Mouse (Mus musculus): ENCODE results near the gene Ly6g5b. TPM values are rescaled to one million over a fixed set of nuclear protein-coding genes. Genes with fewer than 3 reads are reported as not detected.
A peak's percentile ranks its signal among the peaks of the same experiment; 100 is the strongest.

The Ly6g5b gene
- polyA plus RNA-seq, 1 experiment, result 1.4 TPM

GRCm38 (mm10) chr17:35104754-35105153 lies 10.5 kb downstream of the Ly6g5b start:
- peaks cover 30% of the 10 kb centered on the region for H3K36me3 ChIP-seq (ENCODE audit: control insufficient read depth, insufficient read depth, low read length)
- 87% methylated on average over 6 of the region's 6 CpGs for WGBS
- no peak overlapping the region for H3K4me3 ChIP-seq (ENCODE audit: low read depth, low read length)
- no peaks in the 10 kb centered on the region for H3K27me3 ChIP-seq (ENCODE audit: control insufficient read depth, insufficient read depth, low read length)
- no peak overlapping the region for H3K27ac ChIP-seq (ENCODE audit: insufficient read depth, low read depth, low read length)
- H3K4me1 ChIP-seq (ENCODE audit: control insufficient read depth, insufficient read depth, insufficient read length, low read length), result peaks cover 21% of the 10 kb centered on the region
- TF ChIP-seq CTCF (IDR thresholded peaks at IDR 0.05; ENCODE audit: extremely low read depth, insufficient read length, insufficient replicate concordance, low read depth, low read length) (no peak), POLR2A (IDR thresholded peaks at IDR 0.05; ENCODE audit: low read depth, low read length) (no peak)

GRCm38 (mm10) chr17:35104079-35104478 lies 11.1 kb downstream of the Ly6g5b start:
- WGBS, result 96% methylated on average over 7 of the region's 7 CpGs
- Histone ChIP-seq H3K4me1 (ENCODE audit: control insufficient read depth, insufficient read depth, insufficient read length, low read length) (peaks cover 24% of the 10 kb centered on the region), H3K4me3 (ENCODE audit: low read depth, low read length) (no peak overlapping the region), H3K36me3 (ENCODE audit: control insufficient read depth, insufficient read depth, low read length) (peaks cover 34% of the 10 kb centered on the region), H3K27ac (ENCODE audit: insufficient read depth, low read depth, low read length) (no peak overlapping the region), H3K27me3 (ENCODE audit: control insufficient read depth, insufficient read depth, low read length) (no peaks in the 10 kb centered on the region)
- TF ChIP-seq POLR2A (IDR thresholded peaks at IDR 0.05; ENCODE audit: low read depth, low read length), result no peak
- TF ChIP-seq CTCF (IDR thresholded peaks at IDR 0.05; ENCODE audit: extremely low read depth, insufficient read length, insufficient replicate concordance, low read depth, low read length), result no peak

GRCm38 (mm10) chr17:35103221-35103690 lies 12.0 kb downstream of the Ly6g5b start:
- Histone ChIP-seq H3K27ac (ENCODE audit: insufficient read depth, low read depth, low read length) (peak overlapping the region; percentile 35; the same call in 1 of the 2 replicates), H3K36me3 (ENCODE audit: control insufficient read depth, insufficient read depth, low read length) (peaks cover 40% of the 10 kb centered on the region), H3K27me3 (ENCODE audit: control insufficient read depth, insufficient read depth, low read length) (no peaks in the 10 kb centered on the region), H3K4me3 (ENCODE audit: low read depth, low read length) (no peak overlapping the region), H3K4me1 (ENCODE audit: control insufficient read depth, insufficient read depth, insufficient read length, low read length) (peaks cover 24% of the 10 kb centered on the region)
- TF ChIP-seq CTCF (IDR thresholded peaks at IDR 0.05; ENCODE audit: extremely low read depth, insufficient read length, insufficient replicate concordance, low read depth, low read length) (no peak), POLR2A (IDR thresholded peaks at IDR 0.05; ENCODE audit: low read depth, low read length) (no peak)
- 20% methylated on average over 6 of the region's 6 CpGs for whole genome bisulfite sequencing

GRCm38 (mm10) chr17:35102299-35102698 lies 12.9 kb downstream of the Ly6g5b start:
- Histone ChIP-seq H3K27ac (ENCODE audit: insufficient read depth, low read depth, low read length) (no peak overlapping the region), H3K27me3 (ENCODE audit: control insufficient read depth, insufficient read depth, low read length) (no peaks in the 10 kb centered on the region), H3K4me3 (ENCODE audit: low read depth, low read length) (no peak overlapping the region), H3K36me3 (ENCODE audit: control insufficient read depth, insufficient read depth, low read length) (peaks cover 47% of the 10 kb centered on the region), H3K4me1 (ENCODE audit: control insufficient read depth, insufficient read depth, insufficient read length, low read length) (peaks cover 24% of the 10 kb centered on the region)
- TF ChIP-seq POLR2A (IDR thresholded peaks at IDR 0.05; ENCODE audit: low read depth, low read length) (no peak), CTCF (IDR thresholded peaks at IDR 0.05; ENCODE audit: extremely low read depth, insufficient read length, insufficient replicate concordance, low read depth, low read length) (no peak)
- WGBS, result 91% methylated on average over 8 of the region's 8 CpGs

- Histone ChIP-seq H3K27ac (ENCODE audit: insufficient read depth, low read depth, low read length) (no peak overlapping the region), H3K4me1 (ENCODE audit: control insufficient read depth, insufficient read depth, insufficient read length, low read length) (peaks cover 24% of the 10 kb centered on the region), H3K36me3 (ENCODE audit: control insufficient read depth, insufficient read depth, low read length) (peaks cover 55% of the 10 kb centered on the region), H3K4me3 (ENCODE audit: low read depth, low read length) (no peak overlapping the region), H3K27me3 (ENCODE audit: control insufficient read depth, insufficient read depth, low read length) (no peaks in the 10 kb centered on the region)
- TF ChIP-seq POLR2A (IDR thresholded peaks at IDR 0.05; ENCODE audit: low read depth, low read length) (no peak), CTCF (IDR thresholded peaks at IDR 0.05; ENCODE audit: extremely low read depth, insufficient read length, insufficient replicate concordance, low read depth, low read length) (no peak)
- WGBS, result 91% methylated on average over 11 of the region's 11 CpGs
Measured at GRCm38 (mm10) chr17:35101161-35101560, 14.1 kb downstream of the Ly6g5b start.

- no peak overlapping the region for H3K4me3 ChIP-seq (ENCODE audit: low read depth, low read length)
- TF ChIP-seq POLR2A (IDR thresholded peaks at IDR 0.05; ENCODE audit: low read depth, low read length), result no peak
- TF ChIP-seq CTCF (IDR thresholded peaks at IDR 0.05; ENCODE audit: extremely low read depth, insufficient read length, insufficient replicate concordance, low read depth, low read length), result no peak
- H3K27me3 ChIP-seq (ENCODE audit: control insufficient read depth, insufficient read depth, low read length), result no peaks in the 10 kb centered on the region
- H3K27ac ChIP-seq (ENCODE audit: insufficient read depth, low read depth, low read length), result no peak overlapping the region
- peaks cover 60% of the 10 kb centered on the region for H3K36me3 ChIP-seq (ENCODE audit: control insufficient read depth, insufficient read depth, low read length)
- 51% methylated on average over 10 of the region's 10 CpGs for WGBS
- H3K4me1 ChIP-seq (ENCODE audit: control insufficient read depth, insufficient read depth, insufficient read length, low read length), result peaks cover 24% of the 10 kb centered on the region
Measured at GRCm38 (mm10) chr17:35100196-35100765, 14.9 kb downstream of the Ly6g5b start.

GRCm38 (mm10) chr17:35097164-35097655 lies 18.0 kb downstream of the Ly6g5b start:
- Histone ChIP-seq H3K4me3 (ENCODE audit: low read depth, low read length) (no peak overlapping the region), H3K36me3 (ENCODE audit: control insufficient read depth, insufficient read depth, low read length) (peaks cover 73% of the 10 kb centered on the region), H3K27ac (ENCODE audit: insufficient read depth, low read depth, low read length) (no peak overlapping the region), H3K27me3 (ENCODE audit: control insufficient read depth, insufficient read depth, low read length) (no peaks in the 10 kb centered on the region), H3K4me1 (ENCODE audit: control insufficient read depth, insufficient read depth, insufficient read length, low read length) (peaks cover 14% of the 10 kb centered on the region)
- WGBS, result 92% methylated on average over 12 of the region's 12 CpGs
- TF ChIP-seq POLR2A (IDR thresholded peaks at IDR 0.05; ENCODE audit: low read depth, low read length) (no peak), CTCF (IDR thresholded peaks at IDR 0.05; ENCODE audit: extremely low read depth, insufficient read length, insufficient replicate concordance, low read depth, low read length) (no peak)

Measured in small intestine, adult 2 months (tissue).